Mouse (Mus musculus) monocyte, adult 5-6 weeks (primary cell): ENCODE measurements around the gene Sdhb. TPM values are rescaled to one million over a fixed set of nuclear protein-coding genes. Genes with fewer than 3 reads are reported as not detected.

ENCODE experiments used
- ATAC-seq: fragments of 153-309, 156-312 bp; replicated peaks from 2 replicates; pipeline ENCODE4 v1.8.0; 2017; ENCODE audit warnings: mild to moderate bottlenecking; ENCODE audit not compliant: low TSS enrichment, insufficient number of reproducible peaks, severe bottlenecking, poor library complexity, low FRiP score
- total RNA-seq: library from RNA; stranded (forward); fragments of 200-1000, 200-491, 200-594 nt; gene quantifications from 3 replicates; pipeline ENCODE4 v1.2.3, GENCODE M21; 2017

Gene Sdhb
- total RNA-seq, 1 experiment from 2014 or later: 131 TPM

DNA sequence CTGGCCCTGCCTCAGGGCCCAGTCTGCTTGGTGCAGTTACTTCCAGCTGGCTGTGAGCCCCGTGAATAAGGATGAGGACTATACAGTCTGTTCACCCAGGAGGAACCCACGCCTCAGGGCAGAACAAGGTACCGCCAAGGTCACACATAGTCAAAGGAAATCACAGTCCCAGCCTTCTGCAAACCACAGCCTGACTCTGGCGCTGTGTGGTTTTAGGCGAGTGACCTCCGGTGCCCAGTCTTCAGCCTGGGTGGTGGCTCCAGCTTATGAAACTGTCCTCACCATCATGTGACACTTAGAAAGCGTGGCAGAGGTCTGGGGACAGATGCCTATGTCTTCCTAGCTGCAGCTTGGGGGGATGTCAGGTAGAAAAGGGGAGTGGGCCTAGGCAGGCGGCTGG lies 34.8 kb downstream of the Sdhb start:
- peak; percentile 59; the same call in 1 of the 2 replicates for ATAC-seq

DNA sequence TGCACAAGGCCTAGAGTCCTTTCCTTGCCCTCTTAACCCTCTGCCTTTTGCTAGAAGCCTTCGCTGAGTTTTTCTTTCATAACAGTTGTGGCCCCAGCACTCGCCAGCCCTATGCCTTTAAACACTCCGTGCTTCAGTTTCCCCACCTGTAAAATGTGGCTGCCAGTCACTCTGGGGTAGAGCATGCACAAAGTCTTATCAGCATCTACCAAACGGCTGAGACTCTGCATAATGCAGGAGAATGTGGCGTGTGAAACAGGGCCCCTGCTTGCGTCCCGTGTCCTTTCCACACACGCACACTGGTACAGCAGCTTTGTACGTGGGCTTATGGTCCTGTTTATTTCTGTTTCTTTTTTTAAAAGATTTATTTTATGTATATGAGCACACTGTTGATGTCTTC lies 35.8 kb downstream of the Sdhb start:
- no peak for ATAC-seq

- no peak for ATAC-seq
These were observed 45.0 kb downstream of the Sdhb start for GRCm38 (mm10) chr4:141005983-141006382.

- no peak for ATAC-seq
These were observed 47.0 kb downstream of the Sdhb start for GRCm38 (mm10) chr4:141008028-141008427.

GRCm38 (mm10) chr4:141010118-141010517 lies 49.1 kb downstream of the Sdhb start, which contains the start of gene Mfap2:
TSS of gene Mfap2 (plus strand) at chr4:141010418.
- no peak for ATAC-seq

DNA sequence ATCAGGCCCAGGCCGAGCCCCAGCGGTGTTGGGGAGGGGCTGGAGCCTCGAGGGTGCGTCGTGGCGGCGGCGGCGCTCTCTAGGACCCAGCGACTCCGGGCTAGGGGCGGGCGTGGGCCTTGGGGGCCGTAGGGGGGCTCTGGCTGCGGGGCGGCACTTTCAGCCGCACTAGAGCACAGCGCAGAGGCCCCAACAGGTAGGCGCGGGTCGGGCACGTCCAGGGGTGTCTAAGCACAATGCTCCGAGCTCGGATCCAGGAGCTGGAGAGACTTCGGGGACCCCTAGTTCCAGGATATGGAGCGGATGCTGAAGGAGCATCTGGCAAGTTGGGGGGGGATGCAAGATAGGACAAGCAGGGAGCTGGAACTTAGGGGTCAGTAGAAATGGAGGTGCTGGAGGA lies 49.5 kb downstream of the Sdhb start:
- ATAC-seq: no peak

GRCm38 (mm10) chr4:141010941-141011429 lies 50.0 kb downstream of the Sdhb start:
- ATAC-seq: no peak

DNA sequence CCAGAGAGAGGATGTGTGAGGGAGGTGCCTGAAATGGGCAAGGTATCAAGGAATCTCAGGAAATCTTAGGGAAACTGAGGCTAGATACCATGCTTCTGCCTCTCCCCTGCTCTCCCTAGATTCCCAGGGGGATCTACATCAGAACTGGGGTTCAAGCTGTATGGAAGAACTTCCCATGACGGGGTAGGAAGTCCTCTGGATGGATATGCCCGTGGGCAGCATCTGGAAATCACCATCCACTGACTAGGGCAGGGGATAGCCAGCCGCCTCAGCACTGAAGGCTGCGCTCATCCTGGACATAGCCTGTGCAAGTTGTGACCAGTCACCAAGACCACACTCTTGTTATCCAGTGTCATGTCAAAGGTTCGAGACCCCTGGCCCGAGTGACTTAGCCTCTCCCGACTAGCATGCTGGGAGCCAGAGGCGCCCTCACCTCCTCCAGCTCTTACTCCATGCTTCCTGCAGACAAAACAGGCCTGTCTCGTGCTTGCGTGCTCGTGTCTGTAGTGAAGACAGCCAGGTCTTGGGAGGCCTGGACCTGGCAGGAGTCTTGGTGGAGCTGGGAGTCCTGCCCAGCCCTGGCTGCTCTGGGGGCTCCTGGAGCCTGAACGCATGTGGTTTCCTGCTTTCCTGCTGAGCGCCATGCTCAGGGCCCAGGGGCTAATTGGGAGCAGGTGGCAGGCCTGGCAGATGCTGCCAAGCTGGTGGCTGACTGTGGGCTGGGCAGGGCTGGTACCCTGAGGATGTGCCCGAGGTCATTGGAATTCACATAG lies 50.7 kb downstream of the Sdhb start:
- ATAC-seq: no peak

GRCm38 (mm10) chr4:141012558-141012957 lies 51.6 kb downstream of the Sdhb start:
- ATAC-seq: no peak

GRCm38 (mm10) chr4:141014114-141014513 lies 53.1 kb downstream of the Sdhb start:
- no peak for ATAC-seq

- no peak for ATAC-seq
These were observed 53.9 kb downstream of the Sdhb start for GRCm38 (mm10) chr4:141014856-141015255.

GRCm38 (mm10) chr4:141015356-141015755 lies 54.4 kb downstream of the Sdhb start:
- ATAC-seq: no peak

DNA sequence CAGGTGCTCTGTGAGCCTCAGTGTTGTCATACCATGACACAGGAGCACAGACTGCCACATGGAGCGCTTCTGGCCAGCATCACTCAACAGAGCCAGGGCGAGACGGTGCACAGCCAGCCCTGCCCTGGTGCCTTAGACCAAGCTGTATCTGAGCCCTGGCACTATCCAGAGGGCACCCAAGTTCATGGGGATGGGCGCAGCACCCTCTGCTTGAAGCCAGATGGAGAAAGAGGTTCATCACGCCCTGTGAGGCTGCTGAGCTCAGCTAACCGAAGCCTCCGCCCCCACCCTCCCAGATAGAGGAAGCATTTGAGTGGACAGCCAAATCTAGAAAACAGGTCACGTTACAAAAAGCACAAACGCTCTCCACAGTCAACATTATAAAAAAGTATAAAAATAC lies 55.3 kb downstream of the Sdhb start:
- no peak for ATAC-seq

- no peak for ATAC-seq
These were observed 56.8 kb downstream of the Sdhb start for GRCm38 (mm10) chr4:141017657-141018436.

GRCm38 (mm10) chr4:141020220-141020619 lies 59.2 kb downstream of the Sdhb start:
- no peak for ATAC-seq

DNA sequence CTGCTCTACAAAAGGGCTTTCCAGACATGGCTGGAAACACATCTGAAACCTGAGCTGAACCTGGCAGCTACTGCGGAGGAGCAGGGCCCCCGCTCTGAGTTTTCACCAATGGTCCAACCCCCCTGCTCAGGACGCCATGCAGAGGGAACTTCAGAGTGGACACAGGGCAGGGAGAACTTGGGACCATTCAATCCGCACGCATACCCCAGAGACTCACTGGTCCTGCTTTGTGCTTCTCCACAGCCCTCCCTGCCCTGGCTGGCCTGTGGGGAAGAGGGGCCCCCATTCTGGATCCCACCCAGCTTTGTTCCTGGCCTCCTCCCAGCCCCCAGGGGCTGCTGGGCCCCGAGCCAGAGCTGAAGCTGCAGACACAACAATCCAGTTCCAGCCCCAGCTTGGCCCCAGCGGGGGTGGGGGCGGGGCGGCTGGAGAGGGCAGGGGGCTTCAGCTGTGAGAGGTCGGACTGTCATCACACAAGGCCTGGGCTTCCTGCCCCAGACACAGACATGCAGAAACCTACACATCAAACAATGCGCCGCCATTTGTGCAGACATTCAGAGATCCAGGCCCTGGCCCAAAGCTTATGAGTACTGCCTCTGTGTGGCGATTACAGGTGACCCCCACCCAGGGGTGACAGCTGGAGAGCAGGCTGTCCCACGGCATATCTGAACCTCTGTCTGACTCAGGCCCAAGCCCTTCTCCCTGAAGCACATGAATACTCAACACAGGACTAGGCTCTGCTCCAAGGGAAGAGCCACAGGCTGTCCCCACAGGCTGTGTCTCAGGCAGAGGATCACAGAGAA lies 60.0 kb downstream of the Sdhb start:
- ATAC-seq: no peak

DNA sequence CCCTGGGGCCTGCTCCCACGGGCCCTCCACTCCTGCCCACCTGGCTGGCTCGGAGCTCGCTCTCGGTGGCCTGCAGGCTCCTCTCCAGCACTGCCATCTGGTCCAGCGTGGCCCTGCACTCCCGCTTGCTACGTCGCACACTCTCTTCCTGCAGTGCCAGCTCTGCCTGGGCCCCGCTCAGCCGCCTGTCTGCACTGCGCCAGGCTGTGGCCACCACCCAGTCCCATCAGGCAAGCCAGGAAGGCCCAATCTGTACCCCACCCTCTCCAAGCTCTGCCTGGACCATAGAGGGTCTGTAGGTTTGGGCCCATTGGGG lies 60.6 kb downstream of the Sdhb start:
- no peak for ATAC-seq

GRCm38 (mm10) chr4:141024052-141024451 lies 63.0 kb downstream of the Sdhb start:
- ATAC-seq: no peak

DNA sequence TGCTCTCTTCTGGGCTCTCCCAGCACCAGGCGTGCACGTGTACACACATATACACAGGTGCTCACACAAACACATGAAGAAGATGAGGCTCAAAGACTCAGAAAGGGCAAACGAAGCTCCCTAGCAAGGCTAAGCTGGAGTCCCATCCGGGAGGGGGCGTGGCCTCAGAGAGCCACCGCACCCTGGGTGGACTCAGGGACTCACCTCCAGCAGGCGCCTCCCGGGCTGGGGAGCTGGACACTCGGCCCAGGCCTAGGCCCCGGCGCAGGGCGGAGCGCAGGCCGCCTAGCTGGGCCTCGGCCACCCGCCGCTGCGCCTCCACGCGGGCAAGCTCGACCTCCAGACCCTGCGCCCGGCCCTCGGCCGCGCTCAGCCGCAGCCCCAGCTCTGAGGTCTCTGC lies 64.0 kb downstream of the Sdhb start:
- ATAC-seq: no peak
